ENCODE assay signal across 8 mouse cellular contexts in genomic region chr2:152962091-152962793, GRCm38 (mm10). TPM values are rescaled to one million over a fixed set of nuclear protein-coding genes. Genes with fewer than 3 reads are reported as not detected.
DNase-seq lines count a peak whose midpoint lies in the region; ATAC-seq and TF ChIP-seq lines count a peak whose summit lies in the region.

TSS of gene Ttll9 (plus strand) at chr2:152962485.

- peak within 1 kb of the TSS; percentile 59 for H3K9ac ChIP-seq in heart, embryonic 14.5 days (ENCODE audit: low read length)
- H3K9ac ChIP-seq in kidney, postnatal 0 days (ENCODE audit: low read depth, low read length) = peak within 1 kb of the TSS; percentile 49; the same call in 1 of the 2 replicates
- peak within 1 kb of the TSS; percentile 14; the same call in 1 of the 2 replicates for H3K9ac ChIP-seq in midbrain, postnatal 0 days (replicated peaks; ENCODE audit: low read length, poor library complexity, severe bottlenecking)
- H3K9ac ChIP-seq in stomach, embryonic 16.5 days (ENCODE audit: low read length) = peak within 1 kb of the TSS; percentile 57

- peak; percentile 59 for DNase-seq in CD4-positive helper T cell, adult 2 months (ENCODE audit: low read depth, low spot score)
- DNase-seq in brain, embryonic 18.5 days (ENCODE audit: low read depth, low spot score) = peak; percentile 71
- DNase-seq in forebrain, embryonic 10.5 days (ENCODE audit: extremely low spot score, low spot score) = peak; percentile 84
- peak; percentile 91 for DNase-seq in kidney, postnatal 0 days (ENCODE audit: low spot score)
- DNase-seq in liver = peak; percentile 44
- DNase-seq in midbrain, postnatal 0 days (ENCODE audit: low spot score) = peak; percentile 92

- H3K4me2 ChIP-seq in heart, embryonic 14.5 days (ENCODE audit: low read length) = peak within 1 kb of the TSS; percentile 87
- H3K4me2 ChIP-seq in kidney, postnatal 0 days (ENCODE audit: low read length) = peak within 1 kb of the TSS; percentile 57
- H3K4me2 ChIP-seq in midbrain, postnatal 0 days (ENCODE audit: low read depth, low read length, poor library complexity, severe bottlenecking) = peak within 1 kb of the TSS; percentile 81
- H3K4me2 ChIP-seq in stomach, embryonic 16.5 days (ENCODE audit: low read depth, low read length) = peak within 1 kb of the TSS; percentile 87

- 1% methylated on average over 34 of the region's 34 CpGs for WGBS in forebrain, embryonic 10.5 days
- WGBS in heart, embryonic 14.5 days = 3% methylated on average over 34 of the region's 34 CpGs
- 3% methylated on average over 34 of the region's 34 CpGs for WGBS in kidney, postnatal 0 days
- WGBS in midbrain, postnatal 0 days = under 1% methylated on average over 34 of the region's 34 CpGs
- 1% methylated on average over 34 of the region's 34 CpGs for WGBS in stomach, embryonic 16.5 days

- 0 out of 2 replicates have a peak, but pooled peaks cover 11% of the 10 kb centered on the region for H3K27me3 ChIP-seq in forebrain, embryonic 10.5 days (ENCODE audit: poor library complexity, severe bottlenecking)
- H3K27me3 ChIP-seq in heart, embryonic 14.5 days (ENCODE audit: control insufficient read depth, insufficient read depth, low read length) = peaks cover 16% of the 10 kb centered on the region
- H3K27me3 ChIP-seq in kidney, postnatal 0 days (ENCODE audit: insufficient read depth, low read length) = no peaks in the 10 kb centered on the region
- peaks cover 3% of the 10 kb centered on the region; the same call in 1 of the 2 replicates for H3K27me3 ChIP-seq in midbrain, postnatal 0 days (ENCODE audit: insufficient read depth, low read length)
- H3K27me3 ChIP-seq in stomach, embryonic 16.5 days (ENCODE audit: control insufficient read depth, insufficient read depth, low read length) = no peaks in the 10 kb centered on the region; the same call in 1 of the 2 replicates

- no peaks in the 10 kb centered on the region for H3K36me3 ChIP-seq in forebrain, embryonic 10.5 days (replicated peaks)
- no peaks in the 10 kb centered on the region for H3K36me3 ChIP-seq in heart, embryonic 14.5 days (ENCODE audit: control insufficient read depth, insufficient read depth, low read length)
- H3K36me3 ChIP-seq in kidney, postnatal 0 days (ENCODE audit: insufficient read depth, low read length) = no peaks in the 10 kb centered on the region
- H3K36me3 ChIP-seq in midbrain, postnatal 0 days (ENCODE audit: insufficient read depth, low read length) = no peaks in the 10 kb centered on the region
- no peaks in the 10 kb centered on the region for H3K36me3 ChIP-seq in stomach, embryonic 16.5 days (ENCODE audit: control insufficient read depth, insufficient read depth, low read length)

- ATAC-seq in heart, embryonic 14.5 days (ENCODE audit: insufficient number of reproducible peaks, insufficient read depth, low FRiP score, low read depth) = peak; percentile 43; the same call in 1 of the 2 replicates
- peak; percentile 92 for ATAC-seq in kidney, postnatal 0 days (replicated peaks; ENCODE audit: low FRiP score, low read depth)
- ATAC-seq in midbrain, postnatal 0 days (ENCODE audit: low FRiP score) = peak; percentile 92
- peak; percentile 87 for ATAC-seq in stomach, embryonic 16.5 days (ENCODE audit: insufficient read depth, low FRiP score)

- peak within 1 kb of the TSS; percentile 54 for H3K4me3 ChIP-seq in forebrain, embryonic 10.5 days
- H3K4me3 ChIP-seq in heart, embryonic 14.5 days (ENCODE audit: control insufficient read depth in 1 of 2, insufficient read depth in 1 of 2, low read depth in 1 of 2, low read length in 2 of 2) = peak within 1 kb of the TSS; percentile 50 to 55
- peak within 1 kb of the TSS; percentile 51 for H3K4me3 ChIP-seq in kidney, postnatal 0 days (replicated peaks; ENCODE audit: low read depth, low read length)
- peak within 1 kb of the TSS; percentile 40 for H3K4me3 ChIP-seq in midbrain, postnatal 0 days (ENCODE audit: low read depth, low read length)
- peak within 1 kb of the TSS; percentile 49 for H3K4me3 ChIP-seq in stomach, embryonic 16.5 days (replicated peaks; ENCODE audit: low read length)

- H3K27ac ChIP-seq in forebrain, embryonic 10.5 days = peak within 1 kb of the TSS; percentile 75
- H3K27ac ChIP-seq in heart, embryonic 14.5 days (replicated peaks in 1 of 2; ENCODE audit: control insufficient read depth in 1 of 2, insufficient read depth in 1 of 2, low read depth in 2 of 2, low read length in 2 of 2) = no peak within 1 kb of the TSS
- H3K27ac ChIP-seq in kidney, postnatal 0 days = no peak within 1 kb of the TSS
- no peak within 1 kb of the TSS for H3K27ac ChIP-seq in midbrain, postnatal 0 days (ENCODE audit: low read depth, low read length)
- no peak within 1 kb of the TSS for H3K27ac ChIP-seq in stomach, embryonic 16.5 days (ENCODE audit: low read length)

- peaks cover 9% of the 10 kb centered on the region for H3K4me1 ChIP-seq in forebrain, embryonic 10.5 days
- no peaks in the 10 kb centered on the region for H3K4me1 ChIP-seq in heart, embryonic 14.5 days (ENCODE audit: control insufficient read depth in 2 of 2, insufficient read depth in 2 of 2, low read length in 2 of 2)
- H3K4me1 ChIP-seq in kidney, postnatal 0 days (replicated peaks; ENCODE audit: insufficient read depth, low read length) = no peaks in the 10 kb centered on the region
- no peaks in the 10 kb centered on the region for H3K4me1 ChIP-seq in midbrain, postnatal 0 days (ENCODE audit: insufficient read depth, low read length)
- H3K4me1 ChIP-seq in stomach, embryonic 16.5 days (ENCODE audit: control insufficient read depth, insufficient read depth, low read length) = no peaks in the 10 kb centered on the region

- no peak for TF ChIP-seq CTCF in kidney, postnatal 0 days (IDR thresholded peaks at IDR 0.05; ENCODE audit: low read depth)
- no peak for TF ChIP-seq CTCF in midbrain, postnatal 0 days (IDR thresholded peaks at IDR 0.05)

- no peaks in the 10 kb centered on the region for H3K9me3 ChIP-seq in forebrain, embryonic 10.5 days
- no peaks in the 10 kb centered on the region for H3K9me3 ChIP-seq in heart, embryonic 14.5 days (ENCODE audit: control insufficient read depth, low read length)
- no peaks in the 10 kb centered on the region for H3K9me3 ChIP-seq in kidney, postnatal 0 days (replicated peaks; ENCODE audit: low read length)
- no peaks in the 10 kb centered on the region for H3K9me3 ChIP-seq in midbrain, postnatal 0 days (ENCODE audit: low read length)
- H3K9me3 ChIP-seq in stomach, embryonic 16.5 days (replicated peaks; ENCODE audit: control insufficient read depth, low read length) = no peaks in the 10 kb centered on the region

RNA-seq across cellular contexts. Expression of gene Ttll9, which starts in this region (rescaled TPM):
- 1.3 and 1.6 TPM in 2 replicates for polyA plus RNA-seq in forebrain, embryonic 10.5 days (2016; fragmentation: Nextera tagmentation; extraction: Ambion mirVana)
- polyA plus RNA-seq in heart, embryonic 14.5 days (2014; fragmentation: Nextera tagmentation; extraction: Ambion mirVana) = 0.30 TPM in 1 of 2 replicates, not detected in the other
- 0.64 and 0.75 TPM in 2 replicates for polyA plus RNA-seq in kidney, postnatal 0 days (2015; fragmentation: Nextera tagmentation; extraction: Ambion mirVana)
- 4.9 and 7.8 TPM in 2 replicates for total RNA-seq in midbrain, postnatal 0 days (2014; rRNA removed)
- 7.6 and 7.9 TPM in 2 replicates for polyA plus RNA-seq in midbrain, postnatal 0 days (2015; fragmentation: Nextera tagmentation; extraction: Ambion mirVana)
- polyA plus RNA-seq in stomach, embryonic 16.5 days (2015; fragmentation: Nextera tagmentation; extraction: Ambion mirVana) = 0.27 TPM in 2 replicates

Comparison
In these comparisons a context has a peak if more than half of its experiments do, and no peak if none do; other contexts are left out.
1. Peak in ATAC-seq, H3K4me3 ChIP-seq, H3K9ac ChIP-seq and H3K4me2 ChIP-seq in heart, embryonic 14.5 days; RNA of the gene not detected or under 1 TPM.
2. Peak in DNase-seq, ATAC-seq, H3K4me3 ChIP-seq, H3K9ac ChIP-seq and H3K4me2 ChIP-seq in kidney, postnatal 0 days; RNA of the gene not detected or under 1 TPM.
3. Peak in ATAC-seq, H3K4me3 ChIP-seq, H3K9ac ChIP-seq and H3K4me2 ChIP-seq in stomach, embryonic 16.5 days; RNA of the gene not detected or under 1 TPM.